Mouse (Mus musculus) C2C12 (cell line): ENCODE data around the gene Olfr1394. TPM values are rescaled to one million over a fixed set of nuclear protein-coding genes. Genes with fewer than 3 reads are reported as not detected.

ENCODE experiments used
- H3K27me3 ChIP-seq: one replicate; pipeline ENCODE4 v1.6.1; 2011; ENCODE audit not compliant: control insufficient read depth, insufficient read depth, insufficient read length
- H3K36me3 ChIP-seq: one replicate; pipeline ENCODE4 v1.6.1; 2011; ENCODE audit not compliant: control insufficient read depth, insufficient read depth
- H3K4me3 ChIP-seq: one replicate; pipeline ENCODE4 v1.5.1; 2011; ENCODE audit warnings: mild to moderate bottlenecking, control low read depth; ENCODE audit not compliant: poor library complexity, insufficient read depth, severe bottlenecking
- H3K79me2 ChIP-seq: one replicate; pipeline ENCODE4 v1.6.1; 2011; ENCODE audit not compliant: control insufficient read depth, insufficient read depth
- H3K79me3 ChIP-seq: one replicate; pipeline ENCODE4 v1.6.1; 2011; ENCODE audit warnings: low read depth, control low read depth
- H3ac ChIP-seq: one replicate; pipeline ENCODE3; 2011; ENCODE audit warnings: low read depth; ENCODE audit not compliant: control insufficient read depth, insufficient read length
- CEBPB ChIP-seq: IDR thresholded peaks from one replicate; pipeline ENCODE4 v1.6.1; 2011; ENCODE audit warnings: low read depth, mild to moderate bottlenecking, control low read depth, moderate library complexity
- CTCF ChIP-seq: IDR thresholded peaks from one replicate; pipeline ENCODE4 v1.5.1; 2011; ENCODE audit not compliant: control insufficient read depth, insufficient read depth, insufficient read length
- FOSL1 ChIP-seq: IDR thresholded peaks from one replicate; pipeline ENCODE4 v1.8.0; 2011; ENCODE audit warnings: mild to moderate bottlenecking, low read length; ENCODE audit not compliant: poor library complexity, insufficient read depth, severe bottlenecking
- MAX ChIP-seq: IDR thresholded peaks from one replicate; pipeline ENCODE4 v1.6.1; 2011; ENCODE audit warnings: mild to moderate bottlenecking, control low read depth
- MYOD1 ChIP-seq: IDR thresholded peaks from one replicate; pipeline ENCODE4 v1.6.1; 2011; ENCODE audit warnings: low read depth; ENCODE audit not compliant: control insufficient read depth, insufficient read length
- MYOG ChIP-seq: IDR thresholded peaks from one replicate; pipeline ENCODE4 v1.6.1; 2011; ENCODE audit not compliant: control insufficient read depth, insufficient read length; ENCODE audit errors: extremely low read depth
- USF1 ChIP-seq: IDR thresholded peaks from one replicate; pipeline ENCODE4 v1.6.1; 2011; ENCODE audit warnings: low read depth, mild to moderate bottlenecking, control low read depth, moderate library complexity
- polyA plus RNA-seq: library from polyadenylated mRNA; unstranded; fragments of >200 nt; fragmentation: generic; extraction: Trizol; gene quantifications from one replicate; pipeline ENCODE4 v1.2.1, GENCODE M21; 2012; ENCODE audit warnings: missing spikeins

Gene Olfr1394
- polyA plus RNA-seq, 1 experiment: not detected

- Histone ChIP-seq H3K4me3 (no peak overlapping the region), H3K79me3 (no peaks in the 10 kb centered on the region), H3ac (no peak overlapping the region), H3K79me2 (no peaks in the 10 kb centered on the region), H3K36me3 (no peaks in the 10 kb centered on the region), H3K27me3 (peaks cover 3% of the 10 kb centered on the region)
- TF ChIP-seq USF1 (no peak), MYOG (no peak), MAX (no peak), CTCF (no peak), FOSL1 (no peak), MYOD1 (no peak), CEBPB (no peak)
Observed at GRCm38 (mm10) chr11:49114158-49114557, 40.0 kb upstream of the Olfr1394 start.

GRCm38 (mm10) chr11:49114774-49115173 lies 39.4 kb upstream of the Olfr1394 start, which contains the start of gene Olfr1396:
Olfr1396 (minus strand) TSS chr11:49114874.
- no peak for TF ChIP-seq USF1
- TF ChIP-seq CEBPB: no peak
- TF ChIP-seq MYOG: no peak
- no peak for TF ChIP-seq CTCF
- no peak for TF ChIP-seq MYOD1
- TF ChIP-seq FOSL1: no peak
- no peak for TF ChIP-seq MAX
- Histone ChIP-seq H3K79me3 (no peaks in the 10 kb centered on the region), H3K27me3 (peaks cover 3% of the 10 kb centered on the region)

GRCm38 (mm10) chr11:49119635-49120034 lies 34.5 kb upstream of the Olfr1394 start:
- Histone ChIP-seq H3K36me3 (no peaks in the 10 kb centered on the region), H3ac (no peak overlapping the region), H3K79me2 (no peaks in the 10 kb centered on the region), H3K27me3 (no peaks in the 10 kb centered on the region), H3K4me3 (no peak overlapping the region), H3K79me3 (no peaks in the 10 kb centered on the region)
- TF ChIP-seq CTCF: no peak
- TF ChIP-seq MYOD1: no peak
- no peak for TF ChIP-seq MYOG
- no peak for TF ChIP-seq USF1
- no peak for TF ChIP-seq CEBPB

More at GRCm38 (mm10) chr11:49114774-49115173, 39.4 kb upstream of the Olfr1394 start, which contains the start of gene Olfr1396:
- Histone ChIP-seq H3ac (no peak within 1 kb of the TSS), H3K79me2 (no peaks in the 10 kb centered on the region), H3K36me3 (no peaks in the 10 kb centered on the region), H3K4me3 (no peak within 1 kb of the TSS)

- no peaks in the 10 kb centered on the region for H3K79me3 ChIP-seq
- no peaks in the 10 kb centered on the region for H3K36me3 ChIP-seq
- H3K27me3 ChIP-seq: no peaks in the 10 kb centered on the region
- no peak overlapping the region for H3ac ChIP-seq
- TF ChIP-seq FOSL1 (no peak), CTCF (no peak), MYOG (no peak), USF1 (no peak), MYOD1 (no peak), MAX (no peak), CEBPB (no peak)
- no peaks in the 10 kb centered on the region for H3K79me2 ChIP-seq
- no peak overlapping the region for H3K4me3 ChIP-seq
Observed at GRCm38 (mm10) chr11:49124169-49124568, 30.0 kb upstream of the Olfr1394 start.

GRCm38 (mm10) chr11:49141974-49142373 lies 12.2 kb upstream of the Olfr1394 start, which contains the start of gene Olfr1395:
Olfr1395 (plus strand) TSS chr11:49142274.
- H3K79me3 ChIP-seq: no peaks in the 10 kb centered on the region
- no peaks in the 10 kb centered on the region for H3K79me2 ChIP-seq
- no peak within 1 kb of the TSS for H3K4me3 ChIP-seq
- H3K27me3 ChIP-seq: peaks cover 41% of the 10 kb centered on the region
- no peak for TF ChIP-seq CTCF
- H3ac ChIP-seq: no peak within 1 kb of the TSS
- H3K36me3 ChIP-seq: no peaks in the 10 kb centered on the region

- H3K79me3 ChIP-seq: no peaks in the 10 kb centered on the region
- H3K4me3 ChIP-seq: no peak overlapping the region
- no peaks in the 10 kb centered on the region for H3K36me3 ChIP-seq
- no peaks in the 10 kb centered on the region for H3K79me2 ChIP-seq
- no peak overlapping the region for H3ac ChIP-seq
- peaks cover 41% of the 10 kb centered on the region for H3K27me3 ChIP-seq
- no peak for TF ChIP-seq MYOG
- no peak for TF ChIP-seq USF1
- no peak for TF ChIP-seq CEBPB
- no peak for TF ChIP-seq FOSL1
- no peak for TF ChIP-seq MAX
- TF ChIP-seq MYOD1: no peak
- no peak for TF ChIP-seq CTCF
Observed at GRCm38 (mm10) chr11:49156821-49157814, 2.9 kb downstream of the Olfr1394 start.
